Mouse (Mus musculus) heart, embryonic 13.5 days (tissue): ENCODE results near the gene Snrpb2. TPM values are rescaled to one million over a fixed set of nuclear protein-coding genes. Genes with fewer than 3 reads are reported as not detected.

Experiments used
- ATAC-seq: fragments of 200-750 bp; cut with Nextera tagmentation; 2 replicates; pipeline ENCODE4 v1.8.0; 2017; ENCODE audit warnings: moderate TSS enrichment; ENCODE audit not compliant: insufficient number of reproducible peaks, low FRiP score, low TSS enrichment; ENCODE audit errors: extremely low read depth
- H3K27ac ChIP-seq: fragments of 300-500 bp; sonication (generic); replicated peaks from 2 replicates; pipeline ENCODE4 v1.5.1; 2015; ENCODE audit warnings: moderate library complexity, mild to moderate bottlenecking, inconsistent platforms
- H3K27me3 ChIP-seq: fragments of 300-500 bp; sonication (generic); replicated peaks from 2 replicates; pipeline ENCODE4 v1.6.1; 2015; ENCODE audit warnings: mild to moderate bottlenecking, inconsistent platforms
- H3K36me3 ChIP-seq: fragments of 300-500 bp; sonication (generic); 2 replicates; pipeline ENCODE4 v1.6.1; 2015; ENCODE audit warnings: mild to moderate bottlenecking, inconsistent platforms
- H3K4me1 ChIP-seq: fragments of 300-500 bp; sonication (generic); 2 replicates; pipeline ENCODE4 v1.6.1; 2015; ENCODE audit warnings: inconsistent platforms
- H3K4me2 ChIP-seq: fragments of 300-500 bp; sonication (generic); 2 replicates; pipeline ENCODE4 v1.6.1; 2015; ENCODE audit warnings: inconsistent platforms, mild to moderate bottlenecking, moderate library complexity
- H3K4me3 ChIP-seq: fragments of 300-500 bp; sonication (generic); 2 replicates; pipeline ENCODE4 v1.5.1; 2015; ENCODE audit warnings: moderate library complexity, mild to moderate bottlenecking, inconsistent platforms
- H3K9ac ChIP-seq: fragments of 300-500 bp; sonication (generic); 2 replicates; pipeline ENCODE4 v1.6.1; 2015; ENCODE audit warnings: inconsistent platforms, mild to moderate bottlenecking, moderate library complexity
- H3K9me3 ChIP-seq: fragments of 300-500 bp; sonication (generic); 2 replicates; pipeline ENCODE4 v1.6.1; 2016; ENCODE audit warnings: inconsistent platforms
- WGBS: fragments of 180-500 bp; shearing (Covaris S2); methylation state at CpG from one replicate; pipeline ENCODE4 v1.1.7; 2015; ENCODE audit warnings: mixed read lengths; 5-methylcytosine and 5-hydroxymethylcytosine counted together
- polyA plus RNA-seq: library from polyadenylated mRNA; unstranded; fragments of >200 nt; fragmentation: Nextera tagmentation; extraction: Ambion mirVana; gene quantifications from 2 replicates; pipeline ENCODE4 v1.2.1, GENCODE M21; 2015

Snrpb2 gene
- polyA plus RNA-seq, 1 experiment from 2014 or later = 43.9 TPM

DNA sequence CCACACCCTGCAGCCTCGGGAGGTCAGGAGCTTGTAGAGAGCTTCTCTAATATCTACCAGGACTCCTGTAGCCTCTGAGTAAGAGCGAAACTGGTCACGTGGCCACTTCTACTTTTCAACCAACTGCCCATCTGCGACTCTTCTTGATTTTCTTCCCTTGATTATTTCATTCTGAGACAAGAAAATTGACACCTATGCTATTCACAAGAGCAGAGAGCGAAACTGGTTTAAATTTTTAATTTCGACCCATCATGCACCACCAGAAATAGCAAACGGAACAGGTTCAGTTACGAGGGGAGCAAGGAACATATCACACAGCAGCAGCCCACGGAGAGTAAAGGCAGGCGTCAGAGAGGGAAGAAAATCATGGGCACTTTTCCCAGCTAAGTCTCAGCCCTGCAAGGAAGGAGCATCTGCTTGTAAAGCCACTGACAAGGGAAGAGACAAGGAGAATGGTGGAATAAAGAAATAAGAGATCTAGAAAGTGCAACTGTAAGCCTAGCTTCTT is 27.7 kb upstream of the Snrpb2 start:
- H3K4me2 ChIP-seq = peak overlapping the region; percentile 33
- H3K27ac ChIP-seq = no peak overlapping the region
- H3K4me1 ChIP-seq = no peaks in the 10 kb centered on the region
- no peak overlapping the region for H3K4me3 ChIP-seq
- H3K27me3 ChIP-seq = no peaks in the 10 kb centered on the region
- no peak overlapping the region for H3K9ac ChIP-seq
- H3K9me3 ChIP-seq = no peaks in the 10 kb centered on the region
- no peak for ATAC-seq
- WGBS = 68% methylated on average over 10 of the region's 10 CpGs
- H3K36me3 ChIP-seq = no peaks in the 10 kb centered on the region

- no peak overlapping the region for H3K9ac ChIP-seq
Measured at GRCm38 (mm10) chr2:143041596-143041995, 21.2 kb upstream of the Snrpb2 start.

DNA sequence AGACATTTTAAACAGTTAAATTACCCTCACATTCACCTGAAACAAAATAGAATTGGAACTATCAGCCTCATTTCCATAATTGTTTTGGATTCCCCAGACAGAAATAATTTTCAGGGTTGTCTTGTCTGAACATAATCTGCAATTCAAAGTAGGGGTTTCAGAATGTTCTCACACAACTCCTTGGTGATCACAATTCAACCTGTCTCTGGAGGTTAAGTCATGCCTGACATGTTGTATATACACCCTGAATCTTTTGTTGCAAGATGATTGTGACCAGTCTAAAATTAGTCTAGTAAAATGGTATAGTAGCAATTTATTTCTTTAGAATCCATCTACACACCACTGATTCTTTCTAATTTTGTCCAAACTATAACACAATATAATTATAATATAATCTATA is 7.6 kb upstream of the Snrpb2 start:
- no peak overlapping the region for H3K4me2 ChIP-seq
- H3K9ac ChIP-seq = no peak overlapping the region
- no peak overlapping the region for H3K4me3 ChIP-seq
- ATAC-seq = no peak
- no peaks in the 10 kb centered on the region for H3K9me3 ChIP-seq
- H3K27ac ChIP-seq = no peak overlapping the region
- H3K36me3 ChIP-seq = no peaks in the 10 kb centered on the region
- no peaks in the 10 kb centered on the region; the same call in 1 of the 2 replicates for H3K27me3 ChIP-seq
- H3K4me1 ChIP-seq = no peaks in the 10 kb centered on the region

More at GRCm38 (mm10) chr2:143041596-143041995, 21.2 kb upstream of the Snrpb2 start:
- Histone ChIP-seq H3K4me1 (no peaks in the 10 kb centered on the region), H3K36me3 (no peaks in the 10 kb centered on the region), H3K9me3 (no peaks in the 10 kb centered on the region), H3K4me2 (no peak overlapping the region), H3K27ac (no peak overlapping the region), H3K27me3 (no peaks in the 10 kb centered on the region), H3K4me3 (no peak overlapping the region)
- ATAC-seq = no peak
- WGBS = 78% methylated on average over 1 of the region's 1 CpGs

DNA sequence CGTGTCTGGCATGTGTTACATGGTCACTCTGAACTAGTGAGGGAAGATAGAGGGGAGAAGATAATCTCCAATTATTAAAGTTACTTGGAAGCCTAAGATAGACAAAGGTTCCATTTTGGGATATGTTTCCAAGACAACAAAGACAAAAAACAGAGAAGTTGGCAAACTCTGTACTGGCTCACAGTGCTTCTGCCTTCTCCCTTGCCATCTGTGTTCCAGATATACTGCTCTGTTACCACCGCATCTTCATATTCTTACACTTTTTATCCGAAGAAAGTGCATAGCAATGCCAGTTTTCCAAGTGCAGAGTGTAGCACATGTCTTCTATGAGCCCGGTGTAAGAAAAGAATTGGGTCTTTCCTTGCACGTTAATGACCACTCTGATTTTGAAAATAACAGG is 6.1 kb upstream of the Snrpb2 start:
- ATAC-seq = no peak
- Histone ChIP-seq H3K4me1 (no peaks in the 10 kb centered on the region), H3K9me3 (no peaks in the 10 kb centered on the region), H3K36me3 (no peaks in the 10 kb centered on the region), H3K27me3 (no peaks in the 10 kb centered on the region; the same call in 1 of the 2 replicates), H3K27ac (no peak overlapping the region), H3K4me2 (no peak overlapping the region), H3K9ac (no peak overlapping the region), H3K4me3 (no peak overlapping the region)
- WGBS = 63% methylated on average over 5 of the region's 5 CpGs

GRCm38 (mm10) chr2:143062432-143062811 is 417 bp upstream of the Snrpb2 start:
- H3K27me3 ChIP-seq = no peaks in the 10 kb centered on the region; the same call in 1 of the 2 replicates
- peak overlapping the region; percentile 95 for H3K4me2 ChIP-seq
- H3K4me3 ChIP-seq = peak overlapping the region; percentile 97
- 46% methylated on average over 6 of the region's 6 CpGs for WGBS
- peaks cover 7% of the 10 kb centered on the region for H3K4me1 ChIP-seq
- ATAC-seq = no peak
- no peak overlapping the region for H3K27ac ChIP-seq
- peak overlapping the region; percentile 95; the same call in 1 of the 2 replicates for H3K9ac ChIP-seq
- H3K9me3 ChIP-seq = no peaks in the 10 kb centered on the region
- peaks cover 28% of the 10 kb centered on the region for H3K36me3 ChIP-seq

DNA sequence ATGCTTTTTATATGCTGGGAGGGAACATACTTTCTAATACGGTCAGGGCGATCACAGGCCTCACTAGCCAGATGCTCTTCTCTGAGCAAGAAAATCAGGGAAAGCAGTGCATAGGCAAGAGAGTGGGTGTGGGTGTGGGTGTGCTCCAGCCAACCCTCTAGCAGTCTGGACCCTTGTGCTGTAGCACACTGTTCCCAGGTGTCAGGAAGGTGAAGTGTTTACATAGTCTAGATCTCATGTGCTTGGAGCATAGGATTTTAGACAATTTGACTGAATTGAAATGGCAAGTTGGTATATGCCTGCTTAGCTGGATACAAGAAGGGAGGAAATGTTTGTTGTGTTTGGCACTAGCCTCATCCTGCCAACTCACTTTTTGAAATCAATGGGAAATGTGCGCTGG is 3.1 kb downstream of the Snrpb2 start:
- no peak overlapping the region for H3K9ac ChIP-seq
- H3K9me3 ChIP-seq = no peaks in the 10 kb centered on the region
- no peaks in the 10 kb centered on the region for H3K27me3 ChIP-seq
- ATAC-seq = no peak
- no peak overlapping the region for H3K27ac ChIP-seq
- peaks cover 57% of the 10 kb centered on the region for H3K36me3 ChIP-seq
- WGBS = 74% methylated on average over 3 of the region's 3 CpGs
- no peak overlapping the region for H3K4me2 ChIP-seq
- H3K4me1 ChIP-seq = peaks cover 7% of the 10 kb centered on the region
- H3K4me3 ChIP-seq = no peak overlapping the region

GRCm38 (mm10) chr2:143078198-143078851 is 15.5 kb downstream of the Snrpb2 start, which contains the start of gene Otor:
Gene Otor, plus strand, starts transcription at chr2:143078473.
- Histone ChIP-seq H3K27ac (no peak within 1 kb of the TSS; the same call in 1 of the 2 replicates), H3K4me3 (no peak within 1 kb of the TSS), H3K9me3 (no peaks in the 10 kb centered on the region), H3K36me3 (no peaks in the 10 kb centered on the region), H3K27me3 (no peaks in the 10 kb centered on the region), H3K4me2 (no peak within 1 kb of the TSS), H3K4me1 (peaks cover 20% of the 10 kb centered on the region), H3K9ac (no peak within 1 kb of the TSS)
- ATAC-seq = no peak
- 53% methylated on average over 8 of the region's 8 CpGs for WGBS

- Histone ChIP-seq H3K9me3 (no peaks in the 10 kb centered on the region), H3K4me1 (peaks cover 20% of the 10 kb centered on the region), H3K9ac (no peak overlapping the region), H3K4me3 (no peak overlapping the region), H3K4me2 (peak overlapping the region; percentile 37), H3K27ac (peak overlapping the region; percentile 83), H3K27me3 (no peaks in the 10 kb centered on the region), H3K36me3 (no peaks in the 10 kb centered on the region)
- ATAC-seq = no peak
- 35% methylated on average over 3 of the region's 3 CpGs for WGBS
Measured at GRCm38 (mm10) chr2:143081693-143082092, 18.9 kb downstream of the Snrpb2 start.

GRCm38 (mm10) chr2:143084852-143085397 is 22.1 kb downstream of the Snrpb2 start:
- H3K9me3 ChIP-seq = no peaks in the 10 kb centered on the region
- H3K27me3 ChIP-seq = no peaks in the 10 kb centered on the region
- ATAC-seq = no peak
- no peak overlapping the region for H3K4me3 ChIP-seq
- no peak overlapping the region for H3K9ac ChIP-seq
- 65% methylated on average over 2 of the region's 2 CpGs for WGBS
- H3K36me3 ChIP-seq = no peaks in the 10 kb centered on the region
- no peak overlapping the region for H3K4me2 ChIP-seq
- H3K27ac ChIP-seq = no peak overlapping the region
- H3K4me1 ChIP-seq = peaks cover 13% of the 10 kb centered on the region; the same call in 1 of the 2 replicates

GRCm38 (mm10) chr2:143089866-143090265 is 27.0 kb downstream of the Snrpb2 start:
- Histone ChIP-seq H3K4me2 (no peak overlapping the region), H3K9me3 (no peaks in the 10 kb centered on the region), H3K36me3 (no peaks in the 10 kb centered on the region), H3K4me1 (no peaks in the 10 kb centered on the region), H3K27ac (no peak overlapping the region), H3K4me3 (no peak overlapping the region), H3K9ac (no peak overlapping the region), H3K27me3 (peaks cover 10% of the 10 kb centered on the region)
- 78% methylated on average over 8 of the region's 8 CpGs for WGBS
- no peak for ATAC-seq

- no peak for ATAC-seq
- H3K9ac ChIP-seq = no peak overlapping the region
- WGBS = 22% methylated on average over 6 of the region's 6 CpGs
- peaks cover 5% of the 10 kb centered on the region; the same call in 1 of the 2 replicates for H3K9me3 ChIP-seq
- no peak overlapping the region for H3K27ac ChIP-seq
- H3K4me1 ChIP-seq = no peaks in the 10 kb centered on the region
- no peak overlapping the region for H3K4me3 ChIP-seq
- H3K36me3 ChIP-seq = no peaks in the 10 kb centered on the region
- peaks cover 16% of the 10 kb centered on the region for H3K27me3 ChIP-seq
- no peak overlapping the region for H3K4me2 ChIP-seq
Measured at GRCm38 (mm10) chr2:143093726-143094125, 30.9 kb downstream of the Snrpb2 start.

DNA sequence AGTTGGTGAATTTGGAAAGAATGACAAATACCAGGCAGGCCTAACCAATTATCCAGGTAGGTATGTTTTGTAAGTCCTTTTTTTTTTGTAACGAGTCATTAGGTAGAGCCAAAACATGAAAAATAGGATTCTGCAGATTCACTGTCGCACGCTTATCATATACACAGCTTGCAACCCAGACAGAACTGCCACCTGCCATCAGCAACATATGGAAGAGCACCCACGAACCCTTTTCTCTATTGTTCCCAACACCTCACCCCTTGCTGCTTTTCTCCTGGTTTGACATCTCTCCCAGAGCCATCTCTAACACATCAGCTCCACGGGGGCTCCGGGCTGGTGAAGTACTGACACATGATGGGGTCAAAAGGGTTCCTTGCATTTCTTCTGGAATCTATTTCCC is 31.9 kb downstream of the Snrpb2 start:
- no peak overlapping the region for H3K27ac ChIP-seq
- ATAC-seq = no peak
- WGBS = 52% methylated on average over 6 of the region's 6 CpGs
- no peak overlapping the region for H3K9ac ChIP-seq
- H3K27me3 ChIP-seq = peaks cover 16% of the 10 kb centered on the region
- no peaks in the 10 kb centered on the region for H3K4me1 ChIP-seq
- no peak overlapping the region for H3K4me3 ChIP-seq
- no peak overlapping the region for H3K4me2 ChIP-seq
- H3K9me3 ChIP-seq = peaks cover 5% of the 10 kb centered on the region; the same call in 1 of the 2 replicates
- no peaks in the 10 kb centered on the region for H3K36me3 ChIP-seq
